16 mouse cellular contexts compared by ENCODE assay signal in the genomic region with DNA sequence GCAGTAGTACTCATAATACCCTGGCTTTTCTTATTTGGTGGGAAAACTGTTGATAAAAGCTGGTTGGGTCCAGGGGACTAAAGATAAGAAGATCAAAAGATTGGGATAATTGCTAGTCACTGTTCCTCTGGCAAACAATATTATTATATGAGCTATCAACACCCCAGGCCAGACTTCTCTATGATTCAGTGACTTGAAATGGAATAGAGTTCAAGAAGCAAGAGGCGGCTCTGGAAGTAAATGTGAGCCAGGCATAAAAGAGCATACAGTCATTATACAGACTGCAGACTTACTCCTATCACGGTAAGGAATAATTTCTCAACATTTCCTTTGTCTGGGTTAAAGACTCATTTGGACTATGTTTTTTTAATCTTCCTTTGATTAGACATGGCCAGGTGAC.
"Had no signal": no experiment of that assay in that cellular context is flagged by ENCODE, and none has a peak within 500 bp of the region (broad histone marks: within the 10 kb centered on the region; RNA-seq: fewer than 3 reads in every experiment).

No protein-coding gene starts in this region.

- DNase-seq: retina, postnatal 1 day; right cerebral cortex, adult 18-20 months; right cerebral cortex, postnatal 14 days; right cerebral cortex, postnatal 25 days; right cerebral cortex, postnatal 4 days; spleen, adult 18-20 months; thymus, adult 18-20 months; thymus, adult 2 months; thymus, postnatal 14 days; thymus, postnatal 25 days; thymus, postnatal 36 days; thymus, postnatal 4 days had no signal

- H3K9ac ChIP-seq: neural tube, embryonic 13.5 days; neural tube, embryonic 15.5 days; stomach, embryonic 15.5 days had no signal

- H3K4me2 ChIP-seq: neural tube, embryonic 13.5 days; neural tube, embryonic 15.5 days; stomach, embryonic 15.5 days had no signal

- H3K4me1 ChIP-seq: stomach, embryonic 15.5 days had no signal

- H3K27ac ChIP-seq: neural tube, embryonic 13.5 days; neural tube, embryonic 15.5 days; stomach, embryonic 15.5 days; stomach, postnatal 0 days had no signal

- H3K27me3 ChIP-seq: neural tube, embryonic 13.5 days; neural tube, embryonic 15.5 days; stomach, embryonic 15.5 days had no signal

- H3K9me3 ChIP-seq: neural tube, embryonic 13.5 days; neural tube, embryonic 15.5 days; stomach, embryonic 15.5 days had no signal

- H3K36me3 ChIP-seq: neural tube, embryonic 13.5 days; neural tube, embryonic 15.5 days; stomach, embryonic 15.5 days had no signal

- H3K4me3 ChIP-seq: neural tube, embryonic 13.5 days; neural tube, embryonic 15.5 days; stomach, embryonic 15.5 days had no signal
